14 mouse cellular contexts compared by ENCODE assay signal in genomic region chr13:80000214-80000613, GRCm38 (mm10).
DNase-seq lines count a peak whose midpoint lies in the region; ATAC-seq and TF ChIP-seq lines count a peak whose summit lies in the region.
"Had no signal": no experiment of that assay in that cellular context is flagged by ENCODE, and none has a peak within 500 bp of the region (broad histone marks: within the 10 kb centered on the region; RNA-seq: fewer than 3 reads in every experiment).

No protein-coding gene starts in this region.

- no peaks in the 10 kb centered on the region for H3K9me3 ChIP-seq in neural tube, embryonic 13.5 days

- DNase-seq in embryo, embryonic 11 days, result peak; percentile 27
- peak; percentile 13 for DNase-seq in forelimb bud, embryonic 11.5 days (ENCODE audit: low read depth, low spot score)
- peak; percentile 56 for DNase-seq in mesoderm, embryonic 11.5 days (ENCODE audit: low read depth, low spot score)
- DNase-seq in left cerebral cortex, postnatal 36 days (ENCODE audit: low spot score in 2 of 2), result no peak
- DNase-seq in thymus, adult 2 months, result no peak
- DNase-seq in lung, postnatal 36 days, result no peak
- DNase-seq: adrenal gland, postnatal 14 days; cerebellum, postnatal 14 days; heart, adult 2 months; kidney, postnatal 14 days; layer of hippocampus, postnatal 36 days; lung, adult 2 months had no signal

- peaks cover 10% of the 10 kb centered on the region for H3K4me1 ChIP-seq in neural tube, embryonic 13.5 days (replicated peaks)
- H3K4me1 ChIP-seq in thymus, adult 2 months (replicated peaks; ENCODE audit: control insufficient read depth, insufficient read depth, low read length), result no peaks in the 10 kb centered on the region

- peak; percentile 88 for ATAC-seq in neural tube, embryonic 13.5 days (ENCODE audit: low read depth)
- ATAC-seq: intestine, postnatal 0 days had no signal

- no peaks in the 10 kb centered on the region for H3K36me3 ChIP-seq in neural tube, embryonic 13.5 days
- no peaks in the 10 kb centered on the region for H3K36me3 ChIP-seq in thymus, adult 2 months (ENCODE audit: control insufficient read depth, insufficient read depth, low read length)

- WGBS in neural tube, embryonic 13.5 days, result 15% methylated on average over 6 of the region's 6 CpGs
- 84% methylated on average over 6 of the region's 6 CpGs for WGBS in thymus, adult 2 months

- TF ChIP-seq POLR2A in thymus, adult 2 months (IDR thresholded peaks at IDR 0.05; ENCODE audit: control insufficient read depth, extremely low read depth, insufficient read depth, low read length, poor library complexity), result no peak

- no peak overlapping the region for H3K4me2 ChIP-seq in neural tube, embryonic 13.5 days

- H3K27ac ChIP-seq in neural tube, embryonic 13.5 days (replicated peaks), result no peak overlapping the region
- no peak overlapping the region for H3K27ac ChIP-seq in thymus, adult 2 months (ENCODE audit: control insufficient read depth, insufficient read depth, low read length)
- H3K27ac ChIP-seq: heart, adult 2 months had no signal

- no peak overlapping the region for H3K4me3 ChIP-seq in neural tube, embryonic 13.5 days
- no peak overlapping the region for H3K4me3 ChIP-seq in thymus, adult 2 months (ENCODE audit: control insufficient read depth, insufficient read depth, low read length)
- H3K4me3 ChIP-seq: heart, adult 2 months had no signal

- no peak for TF ChIP-seq CTCF in thymus, adult 2 months (IDR thresholded peaks at IDR 0.05; ENCODE audit: borderline replicate concordance, control insufficient read depth, extremely low read depth, insufficient read depth, low read length, poor library complexity)

- intact Hi-C loops in left cerebral cortex, postnatal 36 days (cut with DNase I), result no loop called here

- H3K9ac ChIP-seq in neural tube, embryonic 13.5 days, result no peak overlapping the region

- H3K27me3 ChIP-seq in neural tube, embryonic 13.5 days, result no peaks in the 10 kb centered on the region
- no peaks in the 10 kb centered on the region for H3K27me3 ChIP-seq in thymus, adult 2 months (ENCODE audit: control insufficient read depth, insufficient read depth, low read length)

Comparison
In these comparisons a context has a peak if more than half of its experiments do, and no peak if none do; other contexts are left out.
1. DNase-seq: peak in embryo, embryonic 11 days (single experiment), forelimb bud, embryonic 11.5 days (single experiment) and mesoderm, embryonic 11.5 days (single experiment); none in left cerebral cortex, postnatal 36 days (0 of 2), thymus, adult 2 months (single experiment) and lung, postnatal 36 days (single experiment).